Mouse (Mus musculus): ENCODE measurements around the gene Slc9a6.

Gene Slc9a6

GRCm38 (mm10) chrX:56609623-56610317 lies at the start of gene Slc9a6:
Gene Slc9a6, plus strand, starts transcription at chrX:56609757.
- POLR2A ChIA-PET = interaction anchor here in 3 of 4 experiments (0.5 to 4.9 kb wide), 13 partner anchors 8 to 164 kb away, joined by 3 to 29 read pairs (median 3); partner anchors contain the start of genes Mmgt1 (in 3 of the 3) and Fhl1 (in 1 of the 3)
- CTCF ChIA-PET = interaction anchor here in 3 of 4 experiments (0.5 to 1.3 kb wide), 3 partner anchors 11 to 38 kb away, joined by 3 read pairs; partner anchors contain the start of gene Mmgt1 (in 1 of the 3)

- POLR2A ChIA-PET = interaction anchor here in 1 of 4 experiments (0.6 to 0.7 kb wide), 2 partner anchors 217 to 249 kb away, joined by 3 read pairs; no protein-coding TSS in a partner anchor
- CTCF ChIA-PET = interaction anchor here in 2 of 4 experiments (0.9 to 1.2 kb wide), 2 partner anchors 37 to 117 kb away, joined by 3 read pairs; partner anchors contain the start of gene Slc9a6 (in 1 of the 2)
Observed at GRCm38 (mm10) chrX:56572465-56572864, 37.1 kb upstream of the Slc9a6 start.

- POLR2A ChIA-PET = no interaction called here
Observed at GRCm38 (mm10) chrX:56578200-56578599, 31.4 kb upstream of the Slc9a6 start.

GRCm38 (mm10) chrX:56597219-56597886 lies 12.2 kb upstream of the Slc9a6 start:
- ChIA-PET POLR2A (interaction anchor here in 3 of 4 experiments (0.8 to 3.2 kb wide), 7 partner anchors 9 to 164 kb away, joined by 3 to 29 read pairs (median 5); partner anchors contain the start of gene Slc9a6 (in 3 of the 3)), CTCF (interaction anchor here in 1 of 4 experiments (1.5 kb wide), 1 partner anchor 12 kb away, joined by 3 read pairs; the partner anchor contains the start of gene Slc9a6)

More at GRCm38 (mm10) chrX:56578200-56578599, 31.4 kb upstream of the Slc9a6 start:
- CTCF ChIA-PET = no interaction called here

DNA sequence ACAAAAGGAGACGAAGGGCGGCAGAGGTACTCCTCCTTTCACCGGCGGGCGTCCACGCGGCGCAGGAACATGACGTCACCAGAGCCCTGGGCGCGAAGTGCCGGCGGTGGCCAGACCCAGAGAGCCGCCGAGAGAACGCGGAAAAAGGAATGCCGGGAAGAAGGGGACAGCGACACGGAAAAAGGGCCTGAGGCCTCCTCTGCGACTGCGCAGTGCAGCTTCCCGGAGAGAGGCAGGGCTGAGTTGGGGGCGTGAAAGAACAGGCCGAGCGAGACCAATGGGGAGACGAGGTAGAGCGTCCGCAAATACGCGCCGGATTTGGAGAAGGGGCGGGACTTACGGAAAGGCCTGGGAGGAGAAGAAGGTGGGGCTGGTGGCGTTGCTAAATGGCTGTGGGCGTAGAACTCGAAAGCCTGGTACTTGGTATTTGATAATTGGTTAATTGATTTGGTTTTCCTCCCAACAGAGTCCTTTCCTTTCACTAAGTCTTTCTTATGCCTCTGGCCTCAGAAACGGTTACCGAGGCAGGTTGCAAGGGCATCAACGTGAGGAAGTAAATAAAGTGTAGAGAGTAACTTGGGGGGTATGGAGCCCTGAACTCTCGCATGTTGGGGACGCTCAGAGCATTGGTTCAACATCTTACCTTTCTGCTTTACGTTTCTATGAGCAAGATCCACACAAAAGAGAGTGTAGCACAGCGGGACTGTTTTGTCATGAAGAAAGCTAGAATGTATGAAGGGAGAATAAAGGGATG lies 11.5 kb upstream of the Slc9a6 start, which contains the start of gene Mmgt1:
Mmgt1 (minus strand) TSS at position 183 of the 754 bp plus-strand sequence.
- ChIA-PET CTCF (interaction anchor here in 3 of 4 experiments (0.6 to 1.5 kb wide), 3 partner anchors 12 to 131 kb away, joined by 3 read pairs; partner anchors contain the start of gene Slc9a6 (in 2 of the 3)), POLR2A (interaction anchor here in 3 of 4 experiments (0.8 to 3.2 kb wide), 9 partner anchors 10 to 165 kb away, joined by 3 to 29 read pairs (median 5); partner anchors contain the start of genes Slc9a6 (in 3 of the 3) and Ints6l (in 1 of the 3))

- ChIA-PET POLR2A (interaction anchor here in 1 of 4 experiments (4.9 kb wide), 1 partner anchor 9 kb away, joined by 29 read pairs; the partner anchor contains the start of gene Mmgt1), CTCF (no interaction called here)
Observed at GRCm38 (mm10) chrX:56606536-56606935, 3.0 kb upstream of the Slc9a6 start.

- POLR2A ChIA-PET = interaction anchor here in 2 of 4 experiments (0.6 to 4.9 kb wide), 3 partner anchors 10 to 153 kb away, joined by 3 to 29 read pairs (median 3); partner anchors contain the start of genes Ints6l (in 1 of the 2) and Mmgt1 (in 1 of the 2)
- CTCF ChIA-PET = no interaction called here
Observed at GRCm38 (mm10) chrX:56607032-56607710, 2.4 kb upstream of the Slc9a6 start.

GRCm38 (mm10) chrX:56609285-56609622 lies 303 bp upstream of the Slc9a6 start:
- CTCF ChIA-PET = interaction anchor here in 3 of 4 experiments (0.6 to 1.3 kb wide), 3 partner anchors 11 to 211 kb away, joined by 3 to 9 read pairs (median 3); partner anchors contain the start of gene Mmgt1 (in 1 of the 3)
- POLR2A ChIA-PET = interaction anchor here in 3 of 4 experiments (0.6 to 4.9 kb wide), 11 partner anchors 8 to 153 kb away, joined by 3 to 29 read pairs (median 5); partner anchors contain the start of genes Mmgt1 (in 3 of the 3) and Fhl1 (in 1 of the 3)

- ChIA-PET POLR2A (interaction anchor here in 2 of 4 experiments (1.2 to 4.9 kb wide), 7 partner anchors 9 to 141 kb away, joined by 3 to 29 read pairs (median 5); partner anchors contain the start of genes Mmgt1 (in 2 of the 2) and Fhl1 (in 1 of the 2)), CTCF (interaction anchor here in 2 of 4 experiments (1.0 to 1.3 kb wide), 2 partner anchors 12 to 38 kb away, joined by 3 read pairs; partner anchors contain the start of gene Mmgt1 (in 1 of the 2))
Observed at GRCm38 (mm10) chrX:56610318-56610694, 749 bp downstream of the Slc9a6 start.

- ChIA-PET POLR2A (no interaction called here), CTCF (no interaction called here)
Observed at GRCm38 (mm10) chrX:56615236-56615635, 5.7 kb downstream of the Slc9a6 start.

- ChIA-PET POLR2A (interaction anchor here in 1 of 4 experiments (0.6 kb wide), 1 partner anchor 18 kb away, joined by 3 read pairs; no protein-coding TSS in a partner anchor), CTCF (no interaction called here)
Observed at GRCm38 (mm10) chrX:56636185-56636584, 26.6 kb downstream of the Slc9a6 start.

DNA sequence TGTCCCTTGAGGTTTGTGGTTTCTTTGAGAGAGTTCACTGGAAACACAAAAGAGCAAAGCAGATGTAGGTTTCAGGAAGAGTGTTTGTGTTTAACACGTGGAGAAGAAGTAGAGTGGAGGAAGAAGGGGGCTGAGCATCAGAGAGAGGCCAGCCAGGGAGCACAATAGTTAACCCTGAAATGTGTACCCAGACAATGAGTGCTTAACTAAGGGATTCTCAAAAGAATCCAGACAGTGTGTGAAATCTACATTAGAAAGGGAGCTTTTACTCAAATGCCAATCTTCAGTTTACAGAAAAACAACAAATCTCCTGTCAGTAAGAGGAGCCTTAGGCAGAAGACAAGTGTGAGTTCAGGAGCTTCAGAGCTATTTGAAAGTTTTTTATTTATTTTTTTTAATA lies 30.5 kb downstream of the Slc9a6 start:
- POLR2A ChIA-PET = interaction anchor here in 1 of 4 experiments (0.8 to 1.3 kb wide), 6 partner anchors 10 to 753 kb away, joined by 3 to 6 read pairs (median 4); partner anchors contain the start of genes Fhl1, Rbmx, Slc9a6 and Smim10l2a
- CTCF ChIA-PET = interaction anchor here in 2 of 4 experiments (0.6 to 2.2 kb wide), 2 partner anchors 10 to 263 kb away, joined by 7 to 12 read pairs; no protein-coding TSS in a partner anchor

DNA sequence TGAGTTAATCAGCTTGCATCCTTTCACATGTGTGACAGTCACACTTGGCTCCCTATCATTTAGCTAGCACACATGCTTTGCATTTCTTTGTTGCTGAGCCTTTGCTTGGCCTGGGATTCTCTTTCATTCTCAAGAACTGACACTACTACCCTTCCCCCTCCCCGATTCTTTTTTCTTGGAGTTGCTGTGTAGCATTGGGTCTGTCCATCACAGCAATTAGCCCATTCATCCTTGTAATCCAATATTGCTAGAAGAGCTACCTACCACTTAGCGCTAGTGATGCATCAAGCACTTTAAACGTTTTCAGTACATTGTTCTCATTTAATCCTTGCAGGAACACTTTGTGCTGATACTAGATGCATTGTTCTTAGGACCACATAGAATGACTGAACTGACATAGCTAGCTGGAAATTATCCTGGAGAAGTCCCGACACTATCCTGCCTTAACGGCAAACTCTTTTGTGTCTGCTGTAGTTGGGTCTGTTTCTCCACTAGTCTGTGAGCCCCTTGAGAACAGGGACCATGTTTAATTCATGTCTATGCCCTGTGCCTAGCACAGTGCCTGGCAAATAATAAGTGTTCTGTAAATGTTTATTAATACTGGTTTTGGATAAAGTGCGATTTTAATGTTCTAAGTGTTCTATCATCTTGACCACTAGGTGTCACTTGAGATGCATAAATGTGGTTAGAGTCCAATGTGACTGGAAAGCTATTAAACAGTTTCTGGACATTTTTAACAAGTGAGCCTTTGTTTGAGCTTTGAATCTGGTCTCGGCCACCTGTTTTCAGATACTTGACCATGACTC lies 40.2 kb downstream of the Slc9a6 start:
- POLR2A ChIA-PET = interaction anchor here in 1 of 4 experiments (1.3 kb wide), 1 partner anchor 9 kb away, joined by 4 read pairs; no protein-coding TSS in a partner anchor
- CTCF ChIA-PET = interaction anchor here (1.0 to 2.3 kb wide), 12 partner anchors 9 to 222 kb away, joined by 3 to 21 read pairs (median 6); no protein-coding TSS in a partner anchor

DNA sequence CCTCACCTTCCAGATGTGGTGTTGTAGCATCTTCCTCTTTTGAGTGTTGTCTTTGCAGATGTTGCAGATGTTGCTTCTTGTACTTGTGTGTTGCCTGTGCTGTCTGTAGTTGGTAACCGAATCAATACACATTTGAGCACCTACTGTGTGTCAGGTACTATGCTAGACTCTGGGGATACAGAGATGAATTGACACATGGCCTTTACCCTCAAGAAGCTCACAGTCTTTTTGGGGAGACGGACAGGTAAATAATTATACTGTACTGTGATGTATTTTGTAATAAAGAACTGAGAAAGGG lies 40.7 kb downstream of the Slc9a6 start:
- CTCF ChIA-PET = interaction anchor here in 3 of 4 experiments (1.0 to 2.3 kb wide), 11 partner anchors 10 to 223 kb away, joined by 3 to 21 read pairs (median 7); no protein-coding TSS in a partner anchor

GRCm38 (mm10) chrX:56650885-56651284 lies 41.3 kb downstream of the Slc9a6 start:
- ChIA-PET CTCF (interaction anchor here in 3 of 4 experiments (0.6 to 2.3 kb wide), 5 partner anchors 101 to 192 kb away, joined by 4 to 21 read pairs (median 5); no protein-coding TSS in a partner anchor), POLR2A (interaction anchor here in 1 of 4 experiments (1.3 kb wide), 1 partner anchor 10 kb away, joined by 4 read pairs; no protein-coding TSS in a partner anchor)

More for the DNA sequence above, 40.7 kb downstream of the Slc9a6 start:
- POLR2A ChIA-PET = interaction anchor here in 1 of 4 experiments (1.3 kb wide), 1 partner anchor 10 kb away, joined by 4 read pairs; no protein-coding TSS in a partner anchor

DNA sequence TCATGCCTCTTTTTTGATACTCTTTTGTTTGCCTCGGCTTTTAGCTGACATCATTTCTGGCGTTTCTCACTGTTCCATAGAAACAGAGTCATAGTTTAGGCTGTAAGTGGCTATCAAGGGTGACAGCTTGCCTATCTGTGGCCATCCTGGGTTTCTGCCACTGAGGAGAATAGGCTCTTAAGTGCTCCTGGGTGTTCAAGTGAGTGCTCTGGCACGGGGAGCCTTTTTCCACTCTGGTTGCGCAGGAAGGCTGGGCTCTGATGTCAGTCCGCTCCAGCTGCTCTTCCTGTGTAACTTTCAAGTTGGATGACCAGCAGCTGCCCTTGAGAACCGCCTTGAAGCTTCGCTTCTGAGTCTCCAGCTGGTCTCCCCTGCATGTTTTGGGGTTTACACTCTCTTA lies 42.2 kb downstream of the Slc9a6 start:
- ChIA-PET POLR2A (interaction anchor here in 1 of 4 experiments (0.6 kb wide), 1 partner anchor 1623 kb away, joined by 3 read pairs; no protein-coding TSS in a partner anchor), CTCF (interaction anchor here in 1 of 4 experiments (1.3 kb wide), 1 partner anchor 140 kb away, joined by 5 read pairs; no protein-coding TSS in a partner anchor)

Data from embryonic stem cell, embryonic (primary cell).